Mouse (Mus musculus) ovary, adult 18-20 months (tissue): Measurements from ENCODE around the gene Ghr.

Experiments used
- DNase-seq: peaks from one replicate; pipeline ENCODE4 v3.0.0; 2022; ENCODE audit warnings: low spot score, mixed read lengths

Ghr gene

GRCm38 (mm10) chr15:3582807-3583636 lies at the start of gene Ghr:
Gene Ghr, minus strand, starts transcription at chr15:3583492.
- DNase-seq = peak; percentile 84

- DNase-seq = no peak
Observed at GRCm38 (mm10) chr15:3622746-3623145, 39.5 kb upstream of the Ghr start.

- no peak for DNase-seq
Observed at GRCm38 (mm10) chr15:3620368-3620767, 37.1 kb upstream of the Ghr start.

GRCm38 (mm10) chr15:3618311-3618710 lies 35.0 kb upstream of the Ghr start:
- no peak for DNase-seq

GRCm38 (mm10) chr15:3611961-3612360 lies 28.7 kb upstream of the Ghr start:
- DNase-seq = no peak

GRCm38 (mm10) chr15:3607951-3608350 lies 24.7 kb upstream of the Ghr start:
- no peak for DNase-seq

- no peak for DNase-seq
Observed at GRCm38 (mm10) chr15:3602098-3602486, 18.8 kb upstream of the Ghr start.

- DNase-seq = no peak
Observed at GRCm38 (mm10) chr15:3601422-3602097, 18.3 kb upstream of the Ghr start.

GRCm38 (mm10) chr15:3587879-3588278 lies 4.6 kb upstream of the Ghr start:
- DNase-seq = no peak

GRCm38 (mm10) chr15:3584361-3584760 lies 1.1 kb upstream of the Ghr start:
- no peak for DNase-seq

- peak; percentile 8 for DNase-seq
Observed at GRCm38 (mm10) chr15:3581861-3582806, 1.2 kb downstream of the Ghr start.

- DNase-seq = no peak
Observed at GRCm38 (mm10) chr15:3581337-3581736, 2.0 kb downstream of the Ghr start.

GRCm38 (mm10) chr15:3580216-3580615 lies 3.1 kb downstream of the Ghr start:
- no peak for DNase-seq

- no peak for DNase-seq
Observed at GRCm38 (mm10) chr15:3578286-3578980, 4.9 kb downstream of the Ghr start.

- DNase-seq = no peak
Observed at GRCm38 (mm10) chr15:3569178-3569903, 14.0 kb downstream of the Ghr start.

- DNase-seq = no peak
Observed at GRCm38 (mm10) chr15:3564570-3564969, 18.7 kb downstream of the Ghr start.

- DNase-seq = no peak
Observed at GRCm38 (mm10) chr15:3563929-3564516, 19.3 kb downstream of the Ghr start.

GRCm38 (mm10) chr15:3563473-3563872 lies 19.8 kb downstream of the Ghr start:
- no peak for DNase-seq

GRCm38 (mm10) chr15:3558524-3558923 lies 24.8 kb downstream of the Ghr start:
- no peak for DNase-seq

- no peak for DNase-seq
Observed at GRCm38 (mm10) chr15:3544289-3544688, 39.0 kb downstream of the Ghr start.
